ENCODE assay signal across 9 mouse cellular contexts in genomic region chr8:79650158-79650814, GRCm38 (mm10). TPM values are rescaled to one million over a fixed set of nuclear protein-coding genes. Genes with fewer than 3 reads are reported as not detected.
DNase-seq lines count a peak whose midpoint lies in the region; ATAC-seq and TF ChIP-seq lines count a peak whose summit lies in the region.
"Had no signal": no experiment of that assay in that cellular context is flagged by ENCODE, and none has a peak within 500 bp of the region (broad histone marks: within the 10 kb centered on the region; RNA-seq: fewer than 3 reads in every experiment).

No protein-coding gene starts in this region.

- no peak overlapping the region for H3K4me3 ChIP-seq in forebrain, postnatal 0 days (ENCODE audit: low read depth, low read length)
- H3K4me3 ChIP-seq in forebrain, embryonic 12.5 days (replicated peaks), result no peak overlapping the region
- H3K4me3 ChIP-seq in thymus, adult 2 months (ENCODE audit: control insufficient read depth, insufficient read depth, low read length), result no peak overlapping the region
- H3K4me3 ChIP-seq in liver, embryonic 13.5 days (replicated peaks), result no peak overlapping the region
- no peak overlapping the region for H3K4me3 ChIP-seq in forebrain, embryonic 10.5 days
- H3K4me3 ChIP-seq: neural tube, embryonic 13.5 days had no signal

- DNase-seq in forebrain, postnatal 0 days, result peak; percentile 11
- peak; percentile 51 for DNase-seq in thymus, adult 2 months
- no peak for DNase-seq in thymus, adult 18-20 months
- DNase-seq in liver, embryonic 13.5 days, result peak; percentile 42
- DNase-seq in thymus, postnatal 4 days, result peak; percentile 65
- DNase-seq in layer of hippocampus, adult 9-10 months (ENCODE audit: low spot score), result no peak
- DNase-seq in forebrain, embryonic 10.5 days (ENCODE audit: extremely low spot score, low spot score), result no peak

- ATAC-seq in forebrain, postnatal 0 days, result no peak
- no peak for ATAC-seq in forebrain, embryonic 12.5 days (ENCODE audit: low FRiP score)
- ATAC-seq in liver, embryonic 13.5 days (ENCODE audit: low read depth), result 0 out of 2 replicates have a peak, but pooled peaks have one; percentile 51

- no peaks in the 10 kb centered on the region for H3K27me3 ChIP-seq in forebrain, postnatal 0 days (ENCODE audit: insufficient read depth, low read length)
- H3K27me3 ChIP-seq in forebrain, embryonic 12.5 days, result no peaks in the 10 kb centered on the region
- H3K27me3 ChIP-seq in thymus, adult 2 months (ENCODE audit: control insufficient read depth, insufficient read depth, low read length), result no peaks in the 10 kb centered on the region
- H3K27me3 ChIP-seq in liver, embryonic 13.5 days, result no peaks in the 10 kb centered on the region
- H3K27me3 ChIP-seq in forebrain, embryonic 10.5 days (ENCODE audit: poor library complexity, severe bottlenecking), result no peaks in the 10 kb centered on the region
- H3K27me3 ChIP-seq: neural tube, embryonic 13.5 days had no signal

- H3K27ac ChIP-seq in forebrain, postnatal 0 days (ENCODE audit: low read depth, low read length), result no peak overlapping the region
- no peak overlapping the region for H3K27ac ChIP-seq in forebrain, embryonic 12.5 days
- no peak overlapping the region for H3K27ac ChIP-seq in thymus, adult 2 months (ENCODE audit: control insufficient read depth, insufficient read depth, low read length)
- no peak overlapping the region for H3K27ac ChIP-seq in liver, embryonic 13.5 days
- H3K27ac ChIP-seq in forebrain, embryonic 10.5 days, result no peak overlapping the region
- H3K27ac ChIP-seq: neural tube, embryonic 13.5 days had no signal

- H3K9ac ChIP-seq in forebrain, postnatal 0 days, result no peak overlapping the region
- no peak overlapping the region for H3K9ac ChIP-seq in forebrain, embryonic 12.5 days
- no peak overlapping the region for H3K9ac ChIP-seq in liver, embryonic 13.5 days
- H3K9ac ChIP-seq: neural tube, embryonic 13.5 days had no signal

- peak; percentile 65 for TF ChIP-seq CTCF in forebrain, postnatal 0 days (IDR thresholded peaks at IDR 0.05; ENCODE audit: low read depth)
- TF ChIP-seq CTCF in thymus, adult 2 months (IDR thresholded peaks at IDR 0.05; ENCODE audit: borderline replicate concordance, control insufficient read depth, extremely low read depth, insufficient read depth, low read length, poor library complexity), result no peak

- no peak overlapping the region for H3K4me2 ChIP-seq in forebrain, postnatal 0 days (ENCODE audit: low read depth)
- no peak overlapping the region for H3K4me2 ChIP-seq in forebrain, embryonic 12.5 days
- no peak overlapping the region for H3K4me2 ChIP-seq in liver, embryonic 13.5 days
- H3K4me2 ChIP-seq: neural tube, embryonic 13.5 days had no signal

- WGBS in forebrain, postnatal 0 days, result 88% methylated on average over 1 of the region's 1 CpGs
- WGBS in forebrain, embryonic 12.5 days, result 92% methylated on average over 1 of the region's 1 CpGs
- 88% methylated on average over 1 of the region's 1 CpGs for WGBS in thymus, adult 2 months
- WGBS in liver, embryonic 13.5 days (ENCODE audit: insufficient replicate concordance), result 77% methylated on average over 1 of the region's 1 CpGs
- 87% methylated on average over 1 of the region's 1 CpGs for WGBS in forebrain, embryonic 10.5 days

- no peaks in the 10 kb centered on the region for H3K4me1 ChIP-seq in forebrain, postnatal 0 days (ENCODE audit: insufficient read depth)
- H3K4me1 ChIP-seq in forebrain, embryonic 12.5 days, result no peaks in the 10 kb centered on the region
- peaks cover 3% of the 10 kb centered on the region; the same call in 1 of the 2 replicates for H3K4me1 ChIP-seq in thymus, adult 2 months (replicated peaks; ENCODE audit: control insufficient read depth, insufficient read depth, low read length)
- no peaks in the 10 kb centered on the region for H3K4me1 ChIP-seq in liver, embryonic 13.5 days (replicated peaks)
- H3K4me1 ChIP-seq in forebrain, embryonic 10.5 days, result no peaks in the 10 kb centered on the region
- H3K4me1 ChIP-seq: neural tube, embryonic 13.5 days had no signal

- peaks cover 16% of the 10 kb centered on the region for H3K36me3 ChIP-seq in forebrain, postnatal 0 days (ENCODE audit: insufficient read depth)
- H3K36me3 ChIP-seq in forebrain, embryonic 12.5 days (replicated peaks), result peaks cover 44% of the 10 kb centered on the region
- peaks cover 17% of the 10 kb centered on the region for H3K36me3 ChIP-seq in thymus, adult 2 months (ENCODE audit: control insufficient read depth, insufficient read depth, low read length)
- H3K36me3 ChIP-seq in liver, embryonic 13.5 days, result peaks cover 59% of the 10 kb centered on the region
- peaks cover 94% of the 10 kb centered on the region for H3K36me3 ChIP-seq in forebrain, embryonic 10.5 days (replicated peaks)

- H3K9me3 ChIP-seq in forebrain, postnatal 0 days (ENCODE audit: low read length), result no peaks in the 10 kb centered on the region
- H3K9me3 ChIP-seq in forebrain, embryonic 12.5 days, result no peaks in the 10 kb centered on the region
- H3K9me3 ChIP-seq in liver, embryonic 13.5 days (replicated peaks), result no peaks in the 10 kb centered on the region
- H3K9me3 ChIP-seq in forebrain, embryonic 10.5 days, result no peaks in the 10 kb centered on the region
- H3K9me3 ChIP-seq: neural tube, embryonic 13.5 days had no signal

- TF ChIP-seq POLR2A in thymus, adult 2 months (IDR thresholded peaks at IDR 0.05; ENCODE audit: control insufficient read depth, extremely low read depth, insufficient read depth, low read length, poor library complexity), result no peak

RNA-seq across cellular contexts. Expression of gene Otud4, which starts 10.9 kb away (rescaled TPM):
- total RNA-seq in forebrain, postnatal 0 days (2014; rRNA removed), result 30.4 and 37.6 TPM in 2 replicates
- polyA plus RNA-seq in forebrain, postnatal 0 days (2015; fragmentation: Nextera tagmentation; extraction: Ambion mirVana), result 4.5 and 6.3 TPM in 2 replicates
- polyA plus RNA-seq in forebrain, embryonic 12.5 days (2016; fragmentation: Nextera tagmentation; extraction: Ambion mirVana), result 24.8 and 25.7 TPM in 2 replicates
- 55.1 and 57.4 TPM in 2 replicates for polyA plus RNA-seq in thymus, adult 2 months (2012; rRNA removed)
- polyA plus RNA-seq in liver, embryonic 13.5 days (2015; fragmentation: Nextera tagmentation; extraction: Ambion mirVana), result 6.6 and 8.5 TPM in 2 replicates
- 17.4 and 19.0 TPM in 2 replicates for polyA plus RNA-seq in forebrain, embryonic 10.5 days (2016; fragmentation: Nextera tagmentation; extraction: Ambion mirVana)

Comparison
In these comparisons a context has a peak if more than half of its experiments do, and no peak if none do; other contexts are left out.
1. DNase-seq: peak in forebrain, postnatal 0 days (single experiment), thymus, adult 2 months (single experiment), liver, embryonic 13.5 days (single experiment) and thymus, postnatal 4 days (single experiment); none in thymus, adult 18-20 months (0 of 2), layer of hippocampus, adult 9-10 months (single experiment) and forebrain, embryonic 10.5 days (single experiment).